Mouse (Mus musculus) liver, embryonic 16.5 days (tissue): ENCODE data around the gene Pfkp. TPM values are rescaled to one million over a fixed set of nuclear protein-coding genes. Genes with fewer than 3 reads are reported as not detected.

Experiments
- ATAC-seq: fragments of 200-750 bp; cut with Nextera tagmentation; 2 replicates; pipeline ENCODE4 v1.8.0; 2017; ENCODE audit warnings: low read depth, mild to moderate bottlenecking, moderate number of reproducible peaks, moderate library complexity
- H3K27ac ChIP-seq: fragments of 300-500 bp; sonication (generic); 2 replicates; pipeline ENCODE4 v1.5.1; 2014; ENCODE audit warnings: mild to moderate bottlenecking, low read length
- H3K27me3 ChIP-seq: fragments of 300-500 bp; sonication (generic); 2 replicates; pipeline ENCODE4 v1.6.1; 2014; ENCODE audit warnings: low read depth, low read length, mixed read lengths; ENCODE audit not compliant: control insufficient read depth, insufficient read depth
- H3K36me3 ChIP-seq: fragments of 300-500 bp; sonication (generic); 2 replicates; pipeline ENCODE4 v1.6.1; 2014; ENCODE audit warnings: mild to moderate bottlenecking; ENCODE audit not compliant: control insufficient read depth, insufficient read depth
- H3K4me1 ChIP-seq: fragments of 300-500 bp; sonication (generic); 2 replicates; pipeline ENCODE4 v1.6.1; 2014; ENCODE audit warnings: low read depth, low read length, mixed read lengths; ENCODE audit not compliant: control insufficient read depth
- H3K4me2 ChIP-seq: fragments of 300-500 bp; sonication (generic); 2 replicates; pipeline ENCODE4 v1.6.1; 2014; ENCODE audit warnings: low read depth, low read length, mixed read lengths
- H3K4me3 ChIP-seq: fragments of 300-500 bp; sonication (generic); 2 replicates; pipeline ENCODE4 v1.5.1; 2014; ENCODE audit warnings: low read depth, mild to moderate bottlenecking, low read length
- H3K9ac ChIP-seq: fragments of 300-500 bp; sonication (generic); 2 replicates; pipeline ENCODE4 v1.6.1; 2014; ENCODE audit warnings: low read depth, low read length
- H3K9me3 ChIP-seq: fragments of 300-500 bp; sonication (generic); replicated peaks from 2 replicates; pipeline ENCODE4 v1.6.1; 2016; ENCODE audit warnings: low read length; ENCODE audit not compliant: control insufficient read depth
- WGBS: fragments of 180-500 bp; shearing (Covaris S2); extraction: QIAGEN DNeasy Blood & Tissue Kit; methylation state at CpG from one replicate; pipeline ENCODE4 v1.1.7; 2014; ENCODE audit not compliant: insufficient replicate concordance; 5-methylcytosine and 5-hydroxymethylcytosine counted together
- polyA plus RNA-seq: library from polyadenylated mRNA; unstranded; fragments of >200 nt; fragmentation: Nextera tagmentation; extraction: Ambion mirVana; gene quantifications from 2 replicates; pipeline ENCODE4 v1.2.1, GENCODE M21; 2015

Gene Pfkp
- polyA plus RNA-seq, result 5.5 and 5.6 TPM in 2 replicates

GRCm38 (mm10) chr13:6648669-6649233, at the start of gene Pfkp:
Gene Pfkp, minus strand, starts transcription at chr13:6648777.
- no peak within 1 kb of the TSS for H3K27ac ChIP-seq
- H3K9ac ChIP-seq, result peak within 1 kb of the TSS; percentile 42
- H3K27me3 ChIP-seq, result no peaks in the 10 kb centered on the region
- peak; percentile 94 for ATAC-seq
- no peaks in the 10 kb centered on the region for H3K36me3 ChIP-seq
- H3K9me3 ChIP-seq, result no peaks in the 10 kb centered on the region
- H3K4me3 ChIP-seq, result peak within 1 kb of the TSS; percentile 63
- peaks cover 22% of the 10 kb centered on the region for H3K4me1 ChIP-seq
- H3K4me2 ChIP-seq, result peak within 1 kb of the TSS; percentile 90
- 3% methylated on average over 34 of the region's 34 CpGs for WGBS

- Histone ChIP-seq H3K4me1 (no peaks in the 10 kb centered on the region), H3K4me2 (no peak overlapping the region), H3K36me3 (no peaks in the 10 kb centered on the region), H3K9ac (no peak overlapping the region), H3K4me3 (no peak overlapping the region), H3K27me3 (no peaks in the 10 kb centered on the region), H3K9me3 (no peaks in the 10 kb centered on the region), H3K27ac (no peak overlapping the region)
- WGBS, result 54% methylated on average over 3 of the region's 3 CpGs
- ATAC-seq, result no peak
Measured at GRCm38 (mm10) chr13:6690607-6691006, 42.0 kb upstream of the Pfkp start.

GRCm38 (mm10) chr13:6689962-6690361, 41.4 kb upstream of the Pfkp start:
- Histone ChIP-seq H3K27ac (no peak overlapping the region), H3K4me3 (no peak overlapping the region), H3K9me3 (no peaks in the 10 kb centered on the region), H3K4me2 (no peak overlapping the region), H3K9ac (no peak overlapping the region), H3K27me3 (no peaks in the 10 kb centered on the region), H3K4me1 (no peaks in the 10 kb centered on the region), H3K36me3 (no peaks in the 10 kb centered on the region)
- no peak for ATAC-seq
- 56% methylated on average over 4 of the region's 4 CpGs for WGBS

- no peaks in the 10 kb centered on the region for H3K9me3 ChIP-seq
- no peak overlapping the region for H3K9ac ChIP-seq
- no peak for ATAC-seq
- no peaks in the 10 kb centered on the region for H3K36me3 ChIP-seq
- no peak overlapping the region for H3K27ac ChIP-seq
- H3K4me3 ChIP-seq, result no peak overlapping the region
- H3K27me3 ChIP-seq, result no peaks in the 10 kb centered on the region
- no peak overlapping the region for H3K4me2 ChIP-seq
- no peaks in the 10 kb centered on the region for H3K4me1 ChIP-seq
- 42% methylated on average over 7 of the region's 7 CpGs for WGBS
Measured at GRCm38 (mm10) chr13:6688790-6689433, 40.3 kb upstream of the Pfkp start.

- Histone ChIP-seq H3K27ac (no peak overlapping the region), H3K4me3 (no peak overlapping the region), H3K27me3 (no peaks in the 10 kb centered on the region), H3K9ac (no peak overlapping the region), H3K4me1 (no peaks in the 10 kb centered on the region), H3K4me2 (no peak overlapping the region), H3K36me3 (no peaks in the 10 kb centered on the region), H3K9me3 (no peaks in the 10 kb centered on the region)
- WGBS, result 36% methylated on average over 4 of the region's 4 CpGs
- no peak for ATAC-seq
Measured at GRCm38 (mm10) chr13:6666887-6667286, 18.3 kb upstream of the Pfkp start.

- Histone ChIP-seq H3K9ac (no peak overlapping the region), H3K36me3 (no peaks in the 10 kb centered on the region), H3K4me2 (no peak overlapping the region), H3K4me1 (no peaks in the 10 kb centered on the region), H3K4me3 (no peak overlapping the region), H3K27ac (no peak overlapping the region), H3K27me3 (no peaks in the 10 kb centered on the region), H3K9me3 (no peaks in the 10 kb centered on the region)
- 33% methylated on average over 1 of the region's 1 CpGs for WGBS
- ATAC-seq, result no peak
Measured at GRCm38 (mm10) chr13:6665506-6665905, 16.9 kb upstream of the Pfkp start.

GRCm38 (mm10) chr13:6664216-6664615, 15.6 kb upstream of the Pfkp start:
- Histone ChIP-seq H3K4me3 (no peak overlapping the region), H3K9me3 (no peaks in the 10 kb centered on the region), H3K4me2 (no peak overlapping the region), H3K36me3 (no peaks in the 10 kb centered on the region), H3K9ac (no peak overlapping the region), H3K4me1 (no peaks in the 10 kb centered on the region), H3K27ac (no peak overlapping the region), H3K27me3 (no peaks in the 10 kb centered on the region)
- ATAC-seq, result no peak
- 62% methylated on average over 5 of the region's 5 CpGs for WGBS

GRCm38 (mm10) chr13:6659314-6659713, 10.7 kb upstream of the Pfkp start:
- H3K4me3 ChIP-seq, result no peak overlapping the region
- H3K4me2 ChIP-seq, result no peak overlapping the region
- no peaks in the 10 kb centered on the region for H3K9me3 ChIP-seq
- H3K4me1 ChIP-seq, result no peaks in the 10 kb centered on the region
- H3K9ac ChIP-seq, result no peak overlapping the region
- WGBS, result 69% methylated on average over 6 of the region's 6 CpGs
- H3K36me3 ChIP-seq, result no peaks in the 10 kb centered on the region
- H3K27ac ChIP-seq, result no peak overlapping the region
- no peaks in the 10 kb centered on the region for H3K27me3 ChIP-seq
- no peak for ATAC-seq

- H3K36me3 ChIP-seq, result no peaks in the 10 kb centered on the region
- no peak overlapping the region for H3K9ac ChIP-seq
- H3K4me1 ChIP-seq, result no peaks in the 10 kb centered on the region
- no peak overlapping the region for H3K4me2 ChIP-seq
- no peaks in the 10 kb centered on the region for H3K9me3 ChIP-seq
- H3K27me3 ChIP-seq, result no peaks in the 10 kb centered on the region
- H3K27ac ChIP-seq, result no peak overlapping the region
- WGBS, result 72% methylated on average over 2 of the region's 2 CpGs
- no peak for ATAC-seq
- no peak overlapping the region for H3K4me3 ChIP-seq
Measured at GRCm38 (mm10) chr13:6657300-6657699, 8.7 kb upstream of the Pfkp start.
